Mouse (Mus musculus): ENCODE measurements around the gene Runx1.

GRCm38 (mm10) chr16:92794197-92794596, 31.8 kb downstream of the Runx1 start:
- TF ChIP-seq GATA1 (IDR thresholded peaks at IDR 0.05; ENCODE audit: low read length): no peak
- TF ChIP-seq TAL1 (IDR thresholded peaks at IDR 0.05; ENCODE audit: low read length): no peak

All from erythroblast, embryonic 14.5 days (primary cell).